Mouse (Mus musculus): ENCODE measurements around the gene Fen1.

Gene Fen1

GRCm38 (mm10) chr19:10216101-10216500, 12.1 kb upstream of the Fen1 start:
- DNase-seq (ENCODE audit: extremely low read depth, low read depth): no peak

GRCm38 (mm10) chr19:10213796-10214471, 10.0 kb upstream of the Fen1 start:
- no peak for DNase-seq (ENCODE audit: extremely low read depth, low read depth)

GRCm38 (mm10) chr19:10210885-10211284, 6.9 kb upstream of the Fen1 start:
- DNase-seq (ENCODE audit: extremely low read depth, low read depth): no peak

- no peak for DNase-seq (ENCODE audit: extremely low read depth, low read depth)
Measured at GRCm38 (mm10) chr19:10208851-10209250, 4.9 kb upstream of the Fen1 start.

GRCm38 (mm10) chr19:10205051-10205450, 1.1 kb upstream of the Fen1 start:
- DNase-seq (ENCODE audit: extremely low read depth, low read depth): no peak

- DNase-seq (ENCODE audit: extremely low read depth, low read depth): peak; percentile 54
Measured at GRCm38 (mm10) chr19:10204616-10205001, 640 bp upstream of the Fen1 start.

GRCm38 (mm10) chr19:10203146-10203847, 672 bp downstream of the Fen1 start:
- peak; percentile 70 for DNase-seq (ENCODE audit: extremely low read depth, low read depth)

GRCm38 (mm10) chr19:10198723-10199122, 5.2 kb downstream of the Fen1 start:
- DNase-seq (ENCODE audit: extremely low read depth, low read depth): peak; percentile 54

- DNase-seq (ENCODE audit: extremely low read depth, low read depth): no peak
Measured at GRCm38 (mm10) chr19:10198286-10198685, 5.7 kb downstream of the Fen1 start.

- DNase-seq (ENCODE audit: extremely low read depth, low read depth): no peak
Measured at GRCm38 (mm10) chr19:10197130-10197529, 6.8 kb downstream of the Fen1 start.

GRCm38 (mm10) chr19:10195252-10195651, 8.7 kb downstream of the Fen1 start:
- DNase-seq (ENCODE audit: extremely low read depth, low read depth): no peak

- no peak for DNase-seq (ENCODE audit: extremely low read depth, low read depth)
Measured at GRCm38 (mm10) chr19:10194337-10194736, 9.6 kb downstream of the Fen1 start.

GRCm38 (mm10) chr19:10191326-10191725, 12.6 kb downstream of the Fen1 start:
- DNase-seq (ENCODE audit: extremely low read depth, low read depth): peak; percentile 38

GRCm38 (mm10) chr19:10190796-10191195, 13.2 kb downstream of the Fen1 start:
- peak; percentile 33 for DNase-seq (ENCODE audit: extremely low read depth, low read depth)

GRCm38 (mm10) chr19:10189940-10190339, 14.0 kb downstream of the Fen1 start:
- no peak for DNase-seq (ENCODE audit: extremely low read depth, low read depth)

- DNase-seq (ENCODE audit: extremely low read depth, low read depth): no peak
Measured at GRCm38 (mm10) chr19:10189022-10189421, 14.9 kb downstream of the Fen1 start.

- DNase-seq (ENCODE audit: extremely low read depth, low read depth): no peak
Measured at GRCm38 (mm10) chr19:10188281-10188811, 15.6 kb downstream of the Fen1 start.

GRCm38 (mm10) chr19:10186569-10186968, 17.4 kb downstream of the Fen1 start:
- no peak for DNase-seq (ENCODE audit: extremely low read depth, low read depth)

GRCm38 (mm10) chr19:10185876-10186275, 18.1 kb downstream of the Fen1 start:
- DNase-seq (ENCODE audit: extremely low read depth, low read depth): no peak

- DNase-seq (ENCODE audit: extremely low read depth, low read depth): no peak
Measured at GRCm38 (mm10) chr19:10184096-10184495, 19.9 kb downstream of the Fen1 start.

- DNase-seq (ENCODE audit: extremely low read depth, low read depth): peak; percentile 66
Measured at GRCm38 (mm10) chr19:10183299-10183983, 20.5 kb downstream of the Fen1 start.

- DNase-seq (ENCODE audit: extremely low read depth, low read depth): peak; percentile 80
Measured at GRCm38 (mm10) chr19:10182670-10183298, 21.2 kb downstream of the Fen1 start, which contains the start of gene Fads1. Gene Fads1, plus strand, starts transcription at chr19:10182888.

Measured in MEL-GATA-1-ER (cell line).